Mouse (Mus musculus): ENCODE measurements around the gene Zfp523.
"Not testable (repeated sequence)": the region's sequence is repeated elsewhere in the genome, so short reads cannot be mapped to it uniquely, and the experiment has no call there.

The Zfp523 gene

DNA sequence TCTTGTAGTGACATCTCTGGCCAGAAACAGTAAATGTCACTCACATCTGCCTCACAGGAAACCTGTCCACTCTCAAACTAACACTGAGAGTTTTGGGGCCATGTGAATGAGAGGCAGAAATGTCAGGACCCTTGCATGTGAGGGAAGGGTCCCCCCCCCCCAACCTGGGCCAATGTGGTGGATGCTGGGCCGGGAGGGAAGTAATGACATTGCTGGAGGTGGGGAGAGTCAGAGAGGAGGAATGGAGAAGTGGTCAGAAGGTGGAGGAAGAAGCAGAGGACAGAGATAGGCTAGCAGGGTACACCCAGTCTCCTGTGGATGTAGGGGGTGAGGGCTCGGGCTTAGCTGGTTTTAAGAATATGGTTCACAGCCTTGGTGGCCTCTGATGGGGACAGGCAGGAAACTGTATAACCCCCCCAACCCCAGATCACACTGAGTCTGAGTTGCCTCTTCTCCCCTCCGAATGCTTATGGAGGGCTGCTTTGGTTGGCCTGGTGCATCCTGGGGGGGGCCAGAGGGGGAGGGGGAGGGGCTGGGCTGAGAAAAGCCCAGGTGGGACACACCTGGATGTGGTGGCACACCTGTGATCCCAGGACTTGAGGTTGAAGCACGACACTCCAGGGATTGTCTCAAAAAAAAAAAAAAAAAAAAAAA lies 32.7 kb downstream of the Zfp523 start:
- DNase-seq (ENCODE audit: extremely low read depth, low read depth), result peak; percentile 75

DNA sequence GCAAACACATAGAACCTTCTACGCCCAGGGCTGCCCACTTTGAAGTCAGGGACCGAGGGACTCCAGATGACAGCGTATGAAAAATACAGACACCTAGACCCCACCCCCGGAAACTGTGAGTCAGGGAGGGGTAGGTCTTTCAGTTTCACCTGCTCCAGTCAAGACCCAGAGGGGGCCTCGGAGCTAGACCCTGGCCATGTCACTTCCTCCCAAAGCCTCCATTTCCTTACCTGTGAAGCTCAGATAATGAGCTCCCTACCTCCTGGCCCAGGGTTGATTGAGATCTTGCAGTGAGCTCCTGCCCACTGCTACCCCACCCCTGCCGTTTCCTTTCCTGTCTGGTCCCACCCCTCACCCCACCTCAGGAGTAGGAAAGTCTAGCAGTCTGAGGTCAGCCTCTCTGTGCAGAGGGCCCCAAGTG lies 35.0 kb downstream of the Zfp523 start:
- peak; percentile 63 for DNase-seq (ENCODE audit: extremely low read depth, low read depth)

DNA sequence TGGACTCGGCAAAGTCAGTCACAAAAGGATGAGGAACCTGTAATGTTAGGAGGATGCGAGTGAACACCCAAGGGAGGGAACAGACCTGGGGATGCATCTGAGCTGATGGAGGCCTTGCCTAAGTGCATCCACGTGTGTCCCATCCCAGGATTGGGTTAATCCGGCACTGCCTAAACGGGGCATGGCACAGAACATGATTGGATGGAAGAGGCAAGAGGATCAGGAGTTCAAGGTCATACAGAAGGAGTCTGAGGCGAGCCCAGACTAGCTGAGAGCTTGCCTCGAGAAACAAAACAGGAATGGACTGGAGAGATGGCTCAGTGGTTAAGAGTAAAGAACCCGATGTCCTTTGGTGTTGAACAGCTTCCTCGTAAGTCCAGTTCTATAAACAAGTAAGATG lies 35.5 kb downstream of the Zfp523 start:
- DNase-seq (ENCODE audit: extremely low read depth, low read depth), result no peak

DNA sequence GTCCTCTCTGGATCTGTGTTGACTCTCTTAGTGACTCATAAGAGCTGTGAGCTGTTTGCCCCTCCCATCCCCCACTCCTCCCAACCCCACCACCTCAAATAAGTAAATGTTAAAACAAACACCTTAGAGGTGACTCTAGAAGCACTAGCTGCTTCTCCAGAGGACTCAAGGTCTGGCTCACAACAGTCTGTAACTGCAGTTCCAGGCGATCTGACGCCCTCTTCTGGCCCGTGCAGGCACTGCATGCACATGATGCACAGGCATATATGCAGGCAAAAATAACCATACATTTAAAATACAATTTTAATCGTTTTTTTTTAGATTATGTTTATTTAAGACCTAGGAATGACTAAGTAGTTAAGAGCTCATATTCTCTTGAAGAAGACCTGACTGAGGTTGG lies 36.3 kb downstream of the Zfp523 start:
- DNase-seq (ENCODE audit: extremely low read depth, low read depth), result no peak

DNA sequence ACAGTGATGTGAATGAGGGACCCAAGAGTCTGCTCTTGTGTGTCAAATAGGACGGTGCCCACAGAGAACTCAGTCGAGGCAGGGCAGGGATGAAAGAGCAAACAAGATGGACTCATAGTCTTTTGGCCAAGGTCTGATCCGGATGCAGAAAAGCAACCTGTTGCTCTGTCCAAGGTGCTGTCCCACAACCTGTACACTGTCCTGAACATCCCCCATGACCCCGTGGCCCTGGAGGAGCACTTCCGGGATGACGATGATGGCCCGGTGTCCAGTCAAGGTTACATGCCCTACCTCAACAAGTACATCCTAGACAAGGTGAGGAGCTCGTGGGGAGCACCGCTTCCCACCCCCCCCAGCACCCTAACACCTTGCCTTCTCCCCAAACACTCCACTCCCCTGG lies 39.9 kb downstream of the Zfp523 start:
- no peak for DNase-seq (ENCODE audit: extremely low read depth, low read depth)

DNA sequence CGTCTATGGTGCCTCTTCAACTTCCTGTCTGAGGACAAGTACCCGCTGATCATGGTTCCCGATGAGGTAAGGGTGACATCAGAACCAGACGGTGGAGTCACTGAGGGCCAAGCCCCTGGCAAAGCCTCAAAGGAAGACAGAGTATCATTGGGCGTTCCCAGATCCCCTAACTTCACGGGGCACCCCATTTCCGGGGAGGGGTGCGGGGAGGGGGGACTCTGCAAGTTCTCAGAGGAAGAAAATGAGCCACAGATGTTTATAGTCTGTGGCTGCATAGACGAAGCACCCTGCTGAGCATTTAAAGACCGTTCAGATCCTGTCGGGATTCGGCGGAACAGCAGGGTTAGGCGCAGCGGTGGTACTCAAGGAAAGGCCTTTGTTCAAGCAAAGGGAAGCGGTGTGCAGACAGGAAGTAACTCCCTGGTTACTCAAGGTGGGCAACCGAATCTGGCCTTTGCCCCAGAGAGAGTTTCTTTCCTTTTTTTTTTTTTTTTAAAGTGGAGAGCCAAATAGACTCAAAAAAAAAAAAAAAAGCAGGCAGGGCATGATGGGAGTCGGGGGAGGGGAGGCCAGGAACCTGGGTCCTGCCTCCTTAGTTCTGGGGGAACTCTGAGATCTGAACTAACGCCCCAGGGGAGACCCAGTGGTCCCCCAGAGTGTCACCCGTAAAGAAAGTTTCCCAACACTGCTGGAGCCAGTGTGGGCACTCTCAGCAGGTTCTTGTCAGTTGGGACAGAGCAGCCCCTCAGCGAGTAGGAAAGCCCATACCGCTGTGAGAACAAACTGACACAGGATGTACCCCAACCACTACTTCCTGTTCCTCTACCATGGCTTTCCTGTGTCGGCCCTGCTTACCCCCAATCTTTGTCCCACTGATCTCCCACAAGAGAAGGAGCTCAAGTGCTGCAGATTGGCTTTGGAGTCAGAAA lies 41.1 kb downstream of the Zfp523 start:
- DNase-seq (ENCODE audit: extremely low read depth, low read depth), result peak; percentile 89

DNA sequence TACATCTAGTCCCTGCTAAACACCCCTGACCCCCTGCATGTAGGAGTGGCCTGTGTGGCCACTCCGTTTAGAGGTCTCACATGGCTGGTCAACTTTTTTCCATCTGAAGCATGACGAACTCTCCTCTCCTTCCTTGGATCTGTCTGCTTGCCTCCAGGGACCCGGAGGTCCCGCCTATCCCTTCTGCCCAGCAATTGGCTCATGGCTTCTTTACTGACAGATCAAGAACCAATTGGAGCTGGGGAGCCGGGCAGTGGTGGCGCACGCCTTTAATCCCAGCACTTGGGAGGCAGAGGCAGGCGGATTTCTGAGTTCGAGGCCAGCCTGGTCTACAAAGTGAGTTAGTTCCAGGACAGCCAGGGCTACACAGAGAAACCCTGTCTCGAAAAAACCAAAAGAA lies 45.5 kb downstream of the Zfp523 start:
- not testable (repeated sequence) for DNase-seq (ENCODE audit: extremely low read depth, low read depth)

DNA sequence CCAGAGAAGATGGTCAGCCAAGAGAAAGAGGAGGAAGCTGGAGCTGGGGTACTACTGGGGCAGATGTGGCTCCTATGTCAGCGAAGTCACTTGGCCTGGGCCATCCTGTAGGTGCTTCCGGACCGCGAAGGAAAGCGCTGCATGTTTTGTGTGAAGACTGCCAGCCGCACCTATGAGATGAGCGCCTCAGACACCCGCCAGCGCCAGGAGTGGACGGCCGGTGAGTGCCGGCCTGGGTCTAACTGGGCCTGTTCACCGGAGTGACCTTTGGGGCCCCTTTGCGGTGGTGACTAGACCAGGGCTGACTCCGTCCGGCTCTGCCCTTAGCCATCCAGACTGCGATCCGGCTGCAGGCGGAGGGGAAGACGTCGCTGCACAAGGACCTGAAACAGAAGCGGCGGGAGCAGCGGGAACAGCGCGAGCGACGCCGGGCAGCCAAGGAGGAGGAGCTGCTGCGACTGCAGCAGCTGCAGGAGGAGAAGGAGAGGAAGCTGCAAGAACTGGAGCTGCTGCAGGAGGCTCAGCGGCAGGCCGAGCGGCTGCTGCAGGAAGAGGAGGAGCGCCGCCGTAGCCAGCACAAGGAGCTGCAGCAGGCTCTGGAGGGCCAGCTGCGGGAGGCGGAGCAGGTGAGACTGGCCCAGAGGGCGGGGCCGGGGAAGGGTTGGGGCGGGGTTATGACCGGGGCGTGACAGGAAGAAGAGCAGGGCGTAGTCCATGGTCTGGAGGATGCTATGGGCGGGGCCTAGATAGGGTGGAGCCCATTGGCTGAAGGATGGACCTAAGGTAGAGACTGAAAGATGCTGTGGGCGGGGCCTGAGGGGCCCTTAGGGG lies 46.8 kb downstream of the Zfp523 start:
- DNase-seq (ENCODE audit: extremely low read depth, low read depth), result peak; percentile 91

DNA sequence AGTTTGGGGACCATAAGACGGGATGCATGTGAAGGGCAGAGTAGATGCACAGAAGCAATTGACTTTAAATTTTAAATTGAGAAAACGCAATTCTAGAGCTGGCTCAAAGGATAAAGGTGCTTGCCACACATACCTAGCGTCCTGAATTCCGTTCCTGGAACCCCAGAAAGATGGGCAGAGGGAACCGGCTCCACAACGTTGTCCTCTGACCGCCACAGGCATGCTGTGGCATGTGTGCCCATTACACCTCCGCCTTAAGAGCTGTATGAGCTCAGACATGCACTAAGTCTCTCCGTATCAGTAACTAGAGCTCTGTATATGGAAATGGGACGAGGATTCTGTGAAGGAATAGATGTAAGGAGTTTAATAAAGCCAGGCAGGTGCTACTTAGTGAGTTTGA lies 47.7 kb downstream of the Zfp523 start:
- no peak for DNase-seq (ENCODE audit: extremely low read depth, low read depth)

DNA sequence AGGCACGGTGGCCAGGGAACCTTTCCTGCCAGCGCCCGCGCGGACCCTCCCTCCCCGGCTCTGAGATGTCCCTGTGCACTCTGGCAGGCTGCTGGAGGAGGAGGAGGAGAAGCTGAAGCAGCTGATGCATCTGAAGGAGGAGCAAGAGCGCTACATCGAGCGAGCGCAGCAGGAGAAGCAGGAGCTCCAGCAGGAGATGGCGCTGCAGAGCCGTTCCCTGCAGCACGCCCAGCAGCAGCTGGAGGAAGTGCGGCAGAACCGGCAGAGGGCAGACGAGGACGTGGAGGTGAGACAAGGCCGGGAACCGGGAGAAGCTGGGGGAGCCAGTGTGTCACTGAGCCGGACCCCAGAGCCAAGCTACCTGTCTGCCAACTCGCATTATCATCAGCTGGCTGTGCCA lies 49.1 kb downstream of the Zfp523 start:
- DNase-seq (ENCODE audit: extremely low read depth, low read depth), result no peak

DNA sequence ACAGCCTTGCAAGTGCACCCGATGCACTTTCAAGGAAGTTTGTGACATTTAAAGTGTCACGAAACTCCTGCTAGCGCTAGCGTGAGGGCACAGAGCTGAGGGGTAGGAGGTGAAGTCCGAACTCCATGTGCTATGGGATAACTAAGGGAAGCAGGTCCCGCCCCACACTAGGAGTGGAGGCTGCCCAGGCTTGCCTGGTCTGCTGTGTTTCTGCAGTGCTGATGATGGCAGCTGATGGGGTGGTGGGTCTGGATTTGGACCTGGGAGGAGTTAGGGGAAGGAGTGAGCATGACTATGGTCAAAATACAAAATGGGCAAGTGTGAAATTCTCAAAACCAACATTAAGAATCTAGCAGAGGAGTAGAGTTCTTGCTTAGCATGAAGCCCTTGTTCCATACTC lies 53.6 kb downstream of the Zfp523 start:
- DNase-seq (ENCODE audit: extremely low read depth, low read depth), result no peak

DNA sequence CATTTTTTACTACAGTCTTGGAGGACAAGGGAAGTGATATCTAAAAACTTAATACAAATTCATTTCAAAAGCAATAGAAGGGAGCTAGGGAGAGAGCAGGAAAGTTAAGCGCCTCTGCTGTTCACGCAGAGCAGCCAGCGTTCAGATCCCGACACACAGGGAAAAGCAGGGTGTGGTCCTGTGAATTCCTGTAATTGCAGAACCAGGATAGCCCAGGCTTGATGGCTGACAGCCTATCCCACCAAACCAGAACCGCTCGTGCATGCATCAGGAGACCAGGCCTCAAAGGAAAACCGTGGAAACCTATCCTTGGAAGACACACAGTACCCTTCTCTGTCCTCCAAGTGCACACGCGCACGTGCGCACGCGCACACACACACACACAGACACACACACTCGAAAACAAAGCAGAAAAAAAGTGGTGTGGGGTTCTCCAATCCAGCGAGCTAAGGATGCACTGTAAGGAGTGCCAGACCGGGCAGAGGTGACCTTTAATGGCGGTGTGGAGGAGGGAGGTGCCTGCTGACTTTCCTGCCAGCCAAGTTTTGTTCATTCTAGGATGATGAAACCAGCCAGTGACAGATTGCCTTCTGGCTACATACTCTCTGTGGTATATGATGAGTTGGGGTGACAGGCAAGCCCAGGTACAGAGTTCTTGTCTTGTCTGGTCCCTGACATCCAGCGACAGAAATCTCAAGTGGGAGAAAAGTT lies 54.3 kb downstream of the Zfp523 start:
- no peak for DNase-seq (ENCODE audit: extremely low read depth, low read depth)

DNA sequence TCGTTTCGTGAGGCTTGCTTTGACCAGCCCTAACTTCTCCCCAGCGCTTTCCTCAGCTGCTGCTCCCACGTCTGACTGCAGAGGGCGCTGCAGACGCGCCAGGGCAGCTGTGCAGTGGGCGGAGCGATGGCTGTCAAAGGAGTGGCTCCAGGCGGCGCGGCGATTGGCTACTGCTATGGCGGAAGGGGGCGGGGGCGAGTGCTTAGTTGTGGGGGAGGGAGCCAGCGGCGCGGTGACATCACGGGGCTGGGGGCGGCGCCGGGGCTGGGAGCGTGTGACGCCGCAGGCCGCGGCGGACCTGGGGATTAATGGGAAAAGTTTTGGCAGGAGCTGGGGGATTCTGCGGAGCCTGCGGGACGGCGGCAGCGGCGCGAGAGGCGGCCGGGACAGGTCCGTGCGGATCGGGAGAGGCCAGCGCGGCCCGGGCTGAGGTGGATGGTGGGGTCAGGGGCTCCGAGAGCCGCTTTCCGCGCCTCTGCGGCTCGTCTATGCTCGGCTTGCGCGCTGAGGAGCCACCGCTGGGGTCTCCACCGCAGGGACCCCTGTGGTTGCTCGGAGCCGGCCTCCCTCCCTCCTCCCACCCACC lies 55.6 kb downstream of the Zfp523 start, which contains the start of gene Ppard:
Gene Ppard (plus strand): TSS at position 226 of the 586 bp plus-strand sequence.
- DNase-seq (ENCODE audit: extremely low read depth, low read depth), result peak; percentile 61

DNA sequence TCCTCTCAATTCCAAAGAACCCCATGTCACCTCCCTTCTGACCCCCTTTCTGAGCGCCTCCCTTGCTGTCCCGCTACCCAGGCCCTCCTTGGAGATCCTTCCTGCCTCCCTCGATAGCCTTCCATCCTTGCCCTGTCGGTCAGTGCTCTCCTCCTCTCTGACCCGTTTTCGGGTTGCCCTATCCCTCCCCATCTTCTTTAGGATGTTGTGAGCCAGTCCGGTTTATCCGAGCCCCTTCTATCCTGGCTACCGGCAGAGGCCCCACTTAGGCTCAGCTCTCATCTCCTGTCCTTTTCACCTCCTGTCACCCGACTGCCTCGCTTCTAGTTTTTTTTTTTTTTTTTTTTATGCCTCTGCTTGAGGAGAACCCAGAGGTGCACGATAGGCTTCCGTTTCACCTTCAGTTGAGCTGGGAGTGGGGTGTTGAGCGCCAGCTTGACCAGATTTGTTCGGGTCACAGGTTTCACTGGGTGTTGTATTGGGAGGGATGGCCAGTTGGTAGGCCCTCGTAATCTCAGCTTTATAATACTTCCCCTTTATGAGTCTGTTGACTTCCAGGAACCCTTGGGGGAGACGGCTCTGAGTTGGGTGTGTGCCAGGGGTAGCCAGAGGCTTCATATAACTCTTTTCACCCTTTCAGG lies 56.3 kb downstream of the Zfp523 start:
- DNase-seq (ENCODE audit: extremely low read depth, low read depth), result peak; percentile 79

DNA sequence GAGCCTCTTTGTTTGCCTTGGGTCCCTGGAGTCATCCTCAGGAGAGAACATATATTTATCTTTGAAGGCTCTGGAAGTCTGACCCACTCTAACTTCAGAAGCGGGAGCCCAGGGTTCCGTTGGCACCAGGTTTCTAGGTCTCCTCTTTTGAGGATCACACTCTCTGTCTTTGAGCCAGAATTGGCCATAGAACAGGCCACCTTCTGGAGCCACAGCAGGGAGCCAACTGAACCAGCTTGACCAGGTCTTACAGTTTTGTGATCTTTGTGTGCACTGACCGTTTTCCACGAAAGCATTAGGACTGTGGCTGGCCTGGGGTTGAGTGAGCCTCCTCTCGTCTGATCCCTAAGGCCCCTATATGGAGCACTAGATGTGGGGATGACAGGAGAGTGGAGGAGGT lies 57.7 kb downstream of the Zfp523 start:
- no peak for DNase-seq (ENCODE audit: extremely low read depth, low read depth)

DNA sequence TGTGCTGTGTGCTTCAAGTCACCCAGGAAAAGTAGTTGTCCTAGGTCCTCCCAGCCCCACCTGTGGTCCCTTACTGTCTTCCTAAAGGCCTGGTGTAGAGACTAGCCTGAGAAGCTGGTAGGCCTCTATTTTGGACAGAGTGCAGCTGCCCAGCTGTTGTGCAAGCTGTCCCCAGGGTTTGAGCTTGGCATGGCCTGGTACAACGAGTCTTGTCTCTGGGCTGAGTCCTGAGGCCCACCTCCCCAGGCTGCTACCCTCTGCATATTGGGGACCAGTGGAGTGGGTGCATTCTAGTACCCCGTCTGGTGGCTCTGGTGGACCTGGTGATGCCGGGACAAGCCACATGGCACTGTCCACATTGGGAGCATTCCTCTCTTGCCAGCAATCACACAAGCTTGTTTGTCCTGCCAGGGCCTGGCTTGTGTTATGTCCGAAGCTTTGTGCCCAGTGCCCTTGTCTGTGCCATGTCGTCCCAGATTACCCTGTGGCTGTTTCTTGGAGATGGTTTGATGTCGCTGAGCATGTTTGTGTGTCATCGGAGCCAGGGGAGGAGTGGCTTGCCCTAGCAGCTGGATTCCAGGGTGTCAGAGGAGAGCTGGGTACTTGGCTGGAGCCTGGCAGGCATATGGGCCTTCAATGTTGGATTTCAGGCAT lies 59.2 kb downstream of the Zfp523 start:
- no peak for DNase-seq (ENCODE audit: extremely low read depth, low read depth)

DNA sequence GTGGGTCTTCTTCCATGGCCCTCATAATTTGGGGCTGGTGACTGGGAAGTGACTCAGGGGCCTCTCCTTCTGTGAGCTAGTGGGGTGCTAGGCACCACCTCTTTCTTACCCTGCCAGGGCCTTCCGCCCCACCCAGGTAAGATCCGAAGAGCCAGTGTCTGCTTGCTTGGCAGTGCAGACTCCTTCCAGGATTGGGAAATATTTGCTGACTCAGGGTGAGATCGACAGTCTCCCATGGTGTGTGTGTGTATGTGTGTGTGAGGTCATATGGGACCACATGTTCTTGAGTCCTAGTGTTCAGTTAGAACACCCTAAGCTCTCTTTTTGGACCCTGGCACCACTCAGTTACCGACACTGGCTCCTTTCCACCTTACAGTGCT lies 59.7 kb downstream of the Zfp523 start:
- no peak for DNase-seq (ENCODE audit: extremely low read depth, low read depth)

DNA sequence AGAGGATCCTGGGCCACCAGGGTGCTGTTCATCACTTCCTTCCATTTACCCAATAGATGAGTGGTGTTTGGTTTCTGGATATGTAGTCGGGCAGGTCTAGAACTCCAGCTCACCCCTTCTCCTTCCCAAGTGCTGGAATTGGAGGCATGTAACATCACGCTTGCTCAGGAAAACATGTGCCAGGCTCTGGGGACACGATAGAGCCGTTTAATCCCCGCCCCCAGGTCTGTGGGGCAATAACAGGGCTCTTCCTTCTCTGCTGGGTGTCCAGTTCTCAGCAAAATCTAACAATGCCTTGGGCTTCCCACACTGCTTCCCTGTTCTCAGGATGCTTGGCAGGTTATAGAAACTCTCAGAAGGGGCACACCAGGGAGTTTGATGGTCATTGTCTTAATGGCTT lies 60.4 kb downstream of the Zfp523 start:
- no peak for DNase-seq (ENCODE audit: extremely low read depth, low read depth)

DNA sequence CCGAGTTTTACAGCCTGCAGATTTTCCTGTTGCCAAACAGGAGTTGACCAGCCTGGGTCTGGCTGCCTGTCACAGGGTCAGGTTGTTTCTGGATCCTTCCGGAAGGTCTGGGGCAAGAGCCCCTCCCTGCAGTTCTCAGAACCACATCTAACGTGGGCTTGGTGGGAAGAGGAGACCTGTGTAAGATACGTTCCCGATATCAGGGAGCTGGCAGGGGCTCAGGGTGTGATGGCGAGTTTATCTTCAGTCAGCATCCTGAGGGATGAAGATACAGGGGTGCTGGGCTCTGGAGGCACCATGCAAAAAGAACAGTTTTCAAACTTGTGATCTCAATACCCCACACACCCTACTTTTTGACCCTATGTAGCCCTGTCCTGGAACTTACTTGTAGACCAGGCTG lies 60.9 kb downstream of the Zfp523 start:
- DNase-seq (ENCODE audit: extremely low read depth, low read depth), result no peak

DNA sequence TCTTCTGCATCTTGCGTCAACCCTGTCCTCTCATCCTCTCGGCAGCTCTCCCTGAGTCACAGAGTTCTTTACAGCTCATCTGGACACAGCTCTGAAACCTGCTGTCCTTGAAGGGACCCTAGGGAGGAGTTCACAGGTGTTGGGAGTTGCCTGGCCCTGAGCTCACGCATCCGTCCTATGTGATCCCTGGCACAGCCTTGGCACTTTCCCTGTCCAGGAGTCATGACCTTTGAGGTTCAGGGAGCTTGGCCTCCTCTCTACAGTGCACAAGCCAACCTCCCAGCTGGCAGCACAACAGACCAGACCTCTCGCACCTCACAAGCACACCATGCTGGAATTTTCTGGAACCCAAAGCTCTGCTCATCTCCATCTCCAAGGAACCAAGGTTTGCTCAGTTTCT lies 63.9 kb downstream of the Zfp523 start:
- no peak for DNase-seq (ENCODE audit: extremely low read depth, low read depth)
